Mouse (Mus musculus) neural tube, embryonic 11.5 days (tissue): ENCODE results near the gene Nckap1l. TPM values are rescaled to one million over a fixed set of nuclear protein-coding genes. Genes with fewer than 3 reads are reported as not detected.

Source experiments
- ATAC-seq: fragments of 200-750 bp; cut with Nextera tagmentation; 2 replicates; pipeline ENCODE4 v1.8.0; 2017; ENCODE audit warnings: moderate number of reproducible peaks, mild to moderate bottlenecking, moderate TSS enrichment, moderate library complexity; ENCODE audit not compliant: insufficient read depth, low FRiP score, low TSS enrichment
- DNase-seq: peaks from one replicate; pipeline ENCODE4 v3.0.0-alpha.2; 2015; ENCODE audit warnings: low spot score
- H3K27ac ChIP-seq: fragments of 300-500 bp; sonication (generic); 2 replicates; pipeline ENCODE4 v1.5.1; 2014; ENCODE audit warnings: low read depth, mild to moderate bottlenecking, low read length
- H3K27me3 ChIP-seq: fragments of 300-500 bp; sonication (generic); 2 replicates; pipeline ENCODE4 v1.6.1; 2014; ENCODE audit warnings: mild to moderate bottlenecking, low read length, mixed read lengths; ENCODE audit not compliant: control insufficient read depth, insufficient read depth
- H3K36me3 ChIP-seq: fragments of 300-500 bp; sonication (generic); 2 replicates; pipeline ENCODE4 v1.6.1; 2014; ENCODE audit warnings: mild to moderate bottlenecking, low read length, moderate library complexity, mixed read lengths; ENCODE audit not compliant: control insufficient read depth, insufficient read depth
- H3K4me1 ChIP-seq: fragments of 300-500 bp; sonication (generic); 2 replicates; pipeline ENCODE4 v1.6.1; 2014; ENCODE audit warnings: low read length, mixed read lengths; ENCODE audit not compliant: control insufficient read depth, insufficient read depth
- H3K4me2 ChIP-seq: fragments of 300-500 bp; sonication (generic); 2 replicates; pipeline ENCODE4 v1.6.1; 2014; ENCODE audit warnings: low read depth, mild to moderate bottlenecking, moderate library complexity
- H3K4me3 ChIP-seq: fragments of 300-500 bp; sonication (generic); 2 replicates; pipeline ENCODE4 v1.5.1; 2014; ENCODE audit warnings: low read depth, low read length
- H3K9ac ChIP-seq: fragments of 300-500 bp; sonication (generic); 2 replicates; pipeline ENCODE4 v1.6.1; 2014; ENCODE audit warnings: mild to moderate bottlenecking, low read length
- H3K9me3 ChIP-seq: fragments of 300-500 bp; sonication (generic); 2 replicates; pipeline ENCODE4 v1.6.1; 2016; ENCODE audit warnings: low read length; ENCODE audit not compliant: control insufficient read depth
- WGBS: fragments of 180-500 bp; shearing (Covaris S2); extraction: QIAGEN DNeasy Blood & Tissue Kit; methylation state at CpG from one replicate; pipeline ENCODE4 v1.1.7; 2014; 5-methylcytosine and 5-hydroxymethylcytosine counted together
- polyA plus RNA-seq: library from polyadenylated mRNA; unstranded; fragments of >200 nt; fragmentation: Nextera tagmentation; extraction: Ambion mirVana; gene quantifications from 2 replicates; pipeline ENCODE4 v1.2.1, GENCODE M21; 2014

The Nckap1l gene
- polyA plus RNA-seq, 1 experiment from 2014 or later, result 2.0 TPM

GRCm38 (mm10) chr15:103471488-103472194, 18.0 kb downstream of the Nckap1l start:
- Histone ChIP-seq H3K27me3 (no peaks in the 10 kb centered on the region), H3K36me3 (no peaks in the 10 kb centered on the region), H3K27ac (no peak overlapping the region), H3K4me2 (no peak overlapping the region), H3K4me3 (no peak overlapping the region), H3K4me1 (no peaks in the 10 kb centered on the region), H3K9ac (no peak overlapping the region), H3K9me3 (no peaks in the 10 kb centered on the region)
- no peak for DNase-seq
- no peak for ATAC-seq
- WGBS, result 86% methylated on average over 7 of the region's 7 CpGs

GRCm38 (mm10) chr15:103472265-103472664, 18.7 kb downstream of the Nckap1l start:
- Histone ChIP-seq H3K4me3 (no peak overlapping the region), H3K27me3 (no peaks in the 10 kb centered on the region), H3K4me1 (no peaks in the 10 kb centered on the region), H3K9ac (no peak overlapping the region), H3K9me3 (no peaks in the 10 kb centered on the region), H3K36me3 (no peaks in the 10 kb centered on the region), H3K4me2 (no peak overlapping the region), H3K27ac (no peak overlapping the region)
- 84% methylated on average over 3 of the region's 3 CpGs for WGBS
- DNase-seq (no peak), ATAC-seq (no peak)

- no peaks in the 10 kb centered on the region for H3K9me3 ChIP-seq
- H3K4me1 ChIP-seq, result no peaks in the 10 kb centered on the region
- no peak overlapping the region for H3K27ac ChIP-seq
- no peak overlapping the region for H3K4me3 ChIP-seq
- no peak overlapping the region for H3K9ac ChIP-seq
- no peaks in the 10 kb centered on the region for H3K36me3 ChIP-seq
- no peak overlapping the region for H3K4me2 ChIP-seq
- H3K27me3 ChIP-seq, result no peaks in the 10 kb centered on the region
- ATAC-seq, result no peak
- DNase-seq, result no peak
- WGBS, result 88% methylated on average over 7 of the region's 7 CpGs
Measured at GRCm38 (mm10) chr15:103473182-103473581, 19.6 kb downstream of the Nckap1l start.

GRCm38 (mm10) chr15:103473769-103474168, 20.2 kb downstream of the Nckap1l start:
- Histone ChIP-seq H3K9me3 (no peaks in the 10 kb centered on the region), H3K4me1 (no peaks in the 10 kb centered on the region), H3K4me2 (no peak overlapping the region), H3K9ac (no peak overlapping the region), H3K27ac (no peak overlapping the region), H3K36me3 (no peaks in the 10 kb centered on the region), H3K4me3 (no peak overlapping the region), H3K27me3 (no peaks in the 10 kb centered on the region)
- DNase-seq, result no peak
- no peak for ATAC-seq
- 87% methylated on average over 5 of the region's 5 CpGs for WGBS

- Histone ChIP-seq H3K9me3 (no peaks in the 10 kb centered on the region), H3K27me3 (no peaks in the 10 kb centered on the region), H3K4me1 (no peaks in the 10 kb centered on the region), H3K9ac (no peak overlapping the region), H3K27ac (no peak overlapping the region), H3K4me2 (no peak overlapping the region), H3K4me3 (no peak overlapping the region), H3K36me3 (no peaks in the 10 kb centered on the region)
- 82% methylated on average over 1 of the region's 1 CpGs for WGBS
- DNase-seq, result no peak
- ATAC-seq, result no peak
Measured at GRCm38 (mm10) chr15:103479080-103479606, 25.5 kb downstream of the Nckap1l start.

- ATAC-seq (no peak), DNase-seq (no peak)
- H3K27ac ChIP-seq, result no peak overlapping the region
- H3K27me3 ChIP-seq, result no peaks in the 10 kb centered on the region
- no peak overlapping the region for H3K4me2 ChIP-seq
- no peak overlapping the region for H3K9ac ChIP-seq
- no peaks in the 10 kb centered on the region for H3K9me3 ChIP-seq
- no peaks in the 10 kb centered on the region for H3K36me3 ChIP-seq
- WGBS, result 89% methylated on average over 2 of the region's 2 CpGs
- H3K4me3 ChIP-seq, result no peak overlapping the region
- H3K4me1 ChIP-seq, result no peaks in the 10 kb centered on the region
Measured at GRCm38 (mm10) chr15:103480129-103480528, 26.5 kb downstream of the Nckap1l start.

- Histone ChIP-seq H3K4me3 (no peak overlapping the region), H3K9ac (no peak overlapping the region), H3K36me3 (no peaks in the 10 kb centered on the region), H3K9me3 (no peaks in the 10 kb centered on the region), H3K27ac (no peak overlapping the region), H3K27me3 (no peaks in the 10 kb centered on the region), H3K4me1 (no peaks in the 10 kb centered on the region), H3K4me2 (no peak overlapping the region)
- ATAC-seq, result no peak
- 0% methylated on average over 1 of the region's 1 CpGs for WGBS
- peak; percentile 73 for DNase-seq
Measured at GRCm38 (mm10) chr15:103482488-103482887, 28.9 kb downstream of the Nckap1l start.

GRCm38 (mm10) chr15:103484490-103484889, 30.9 kb downstream of the Nckap1l start:
- Histone ChIP-seq H3K36me3 (no peaks in the 10 kb centered on the region), H3K27ac (no peak overlapping the region), H3K4me3 (no peak overlapping the region), H3K4me2 (no peak overlapping the region), H3K9me3 (no peaks in the 10 kb centered on the region), H3K9ac (no peak overlapping the region), H3K27me3 (no peaks in the 10 kb centered on the region), H3K4me1 (no peaks in the 10 kb centered on the region)
- ATAC-seq (no peak), DNase-seq (no peak)
- WGBS, result 48% methylated on average over 2 of the region's 2 CpGs

GRCm38 (mm10) chr15:103485106-103485505, 31.5 kb downstream of the Nckap1l start:
- no peaks in the 10 kb centered on the region for H3K4me1 ChIP-seq
- ATAC-seq (no peak), DNase-seq (no peak)

More at GRCm38 (mm10) chr15:103485106-103485505, 31.5 kb downstream of the Nckap1l start:
- H3K9me3 ChIP-seq, result no peaks in the 10 kb centered on the region
- 59% methylated on average over 3 of the region's 3 CpGs for WGBS
- H3K27me3 ChIP-seq, result no peaks in the 10 kb centered on the region
- no peaks in the 10 kb centered on the region for H3K36me3 ChIP-seq
- no peak overlapping the region for H3K9ac ChIP-seq
- no peak overlapping the region for H3K4me2 ChIP-seq
- no peak overlapping the region for H3K27ac ChIP-seq
- H3K4me3 ChIP-seq, result no peak overlapping the region
